Mouse (Mus musculus): ENCODE measurements around the gene Adtrp.

GRCm38 (mm10) chr13:41819918-41820317 lies 27.6 kb downstream of the Adtrp start:
- TF ChIP-seq POLR2A (IDR thresholded peaks at IDR 0.05; ENCODE audit: insufficient read depth, low read depth, low read length) = no peak
- no peak for TF ChIP-seq CTCF (IDR thresholded peaks at IDR 0.05)
